Mouse (Mus musculus): ENCODE measurements around the gene Them7. TPM values are rescaled to one million over a fixed set of nuclear protein-coding genes. Genes with fewer than 3 reads are reported as not detected.

The Them7 gene
- total and polyA plus RNA-seq, 2 experiments: 21.8 to 45.9 TPM

- TF ChIP-seq POLR2A (IDR thresholded peaks at IDR 0.05; ENCODE audit: extremely low read depth, insufficient read depth, low read length): no peak
- TF ChIP-seq CTCF (IDR thresholded peaks at IDR 0.05; ENCODE audit: low read depth, low read length): peak; percentile 63
- DNase-seq (ENCODE audit: extremely low read depth, low read depth, low spot score): peak; percentile 9
- Histone ChIP-seq H3K27me3 (ENCODE audit: control insufficient read depth, insufficient read depth, low read length) (no peaks in the 10 kb centered on the region), H3K27ac (replicated peaks; ENCODE audit: insufficient read depth, low read depth, low read length) (no peak overlapping the region), H3K79me2 (ENCODE audit: control insufficient read depth, insufficient read depth, low read length) (no peaks in the 10 kb centered on the region), H3K4me3 (ENCODE audit: insufficient read depth, low read depth, low read length) (no peak overlapping the region), H3K36me3 (ENCODE audit: control insufficient read depth, insufficient read depth, low read length) (peaks cover 3% of the 10 kb centered on the region; the same call in 1 of the 2 replicates), H3K9ac (ENCODE audit: low read depth, low read length) (no peak overlapping the region), H3K4me1 (ENCODE audit: control insufficient read depth, insufficient read depth, low read length) (no peaks in the 10 kb centered on the region)
- WGBS: 91% methylated on average over 1 of the region's 1 CpGs
Observed at GRCm38 (mm10) chr2:105298888-105299287, 74.8 kb downstream of the Them7 start.

DNA sequence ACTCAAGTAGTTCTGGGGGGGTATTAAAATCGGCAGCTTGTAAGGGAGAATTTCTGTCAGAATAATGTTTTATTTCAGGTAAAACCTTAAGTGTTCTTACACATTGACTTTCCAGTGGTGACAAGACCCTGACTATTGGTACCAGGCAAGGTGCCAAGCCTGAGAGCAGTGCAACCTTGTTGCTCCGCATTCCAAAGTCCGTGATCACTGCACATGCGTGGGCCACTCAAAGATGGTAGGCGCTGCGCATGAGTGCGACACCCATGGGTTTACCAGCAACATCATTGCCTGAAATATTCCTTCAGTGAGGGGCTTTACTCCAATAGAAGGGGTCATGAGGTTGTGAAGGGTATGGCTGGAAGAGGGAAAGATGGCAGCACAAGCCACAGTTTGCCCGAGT lies 77.0 kb downstream of the Them7 start:
- 96% methylated on average over 8 of the region's 8 CpGs for WGBS

DNA sequence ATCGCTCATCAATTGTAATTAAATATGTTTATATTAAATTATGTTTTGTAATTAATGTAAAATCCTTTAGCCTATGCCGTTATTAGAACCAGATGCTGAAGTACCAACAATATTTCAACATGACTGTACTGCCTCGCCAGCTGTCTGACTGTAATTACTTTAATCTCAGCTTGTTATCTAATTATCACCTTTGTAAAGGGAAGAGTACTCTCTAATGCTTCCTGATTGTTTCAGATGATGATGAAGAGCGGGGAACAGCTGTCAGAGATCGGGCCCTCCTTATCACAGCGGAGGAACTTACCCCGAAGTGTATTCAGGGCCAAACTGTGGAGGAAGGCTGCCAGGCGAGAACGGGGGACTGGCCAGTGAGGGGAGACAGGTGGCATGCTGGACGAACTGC lies 77.4 kb downstream of the Them7 start:
- no peak for TF ChIP-seq CTCF (IDR thresholded peaks at IDR 0.05; ENCODE audit: low read depth, low read length)
- TF ChIP-seq POLR2A (IDR thresholded peaks at IDR 0.05; ENCODE audit: extremely low read depth, insufficient read depth, low read length): no peak

More for the DNA sequence above, 77.0 kb downstream of the Them7 start:
- H3K4me3 ChIP-seq (ENCODE audit: insufficient read depth, low read depth, low read length): no peak overlapping the region
- no peak for TF ChIP-seq POLR2A (IDR thresholded peaks at IDR 0.05; ENCODE audit: extremely low read depth, insufficient read depth, low read length)
- TF ChIP-seq CTCF (IDR thresholded peaks at IDR 0.05; ENCODE audit: low read depth, low read length): no peak
- no peaks in the 10 kb centered on the region for H3K79me2 ChIP-seq (ENCODE audit: control insufficient read depth, insufficient read depth, low read length)
- peaks cover 3% of the 10 kb centered on the region; the same call in 1 of the 2 replicates for H3K36me3 ChIP-seq (ENCODE audit: control insufficient read depth, insufficient read depth, low read length)
- H3K4me1 ChIP-seq (ENCODE audit: control insufficient read depth, insufficient read depth, low read length): no peaks in the 10 kb centered on the region
- DNase-seq (ENCODE audit: extremely low read depth, low read depth, low spot score): no peak
- no peak overlapping the region for H3K9ac ChIP-seq (ENCODE audit: low read depth, low read length)
- H3K27me3 ChIP-seq (ENCODE audit: control insufficient read depth, insufficient read depth, low read length): no peaks in the 10 kb centered on the region
- no peak overlapping the region for H3K27ac ChIP-seq (replicated peaks; ENCODE audit: insufficient read depth, low read depth, low read length)

DNA sequence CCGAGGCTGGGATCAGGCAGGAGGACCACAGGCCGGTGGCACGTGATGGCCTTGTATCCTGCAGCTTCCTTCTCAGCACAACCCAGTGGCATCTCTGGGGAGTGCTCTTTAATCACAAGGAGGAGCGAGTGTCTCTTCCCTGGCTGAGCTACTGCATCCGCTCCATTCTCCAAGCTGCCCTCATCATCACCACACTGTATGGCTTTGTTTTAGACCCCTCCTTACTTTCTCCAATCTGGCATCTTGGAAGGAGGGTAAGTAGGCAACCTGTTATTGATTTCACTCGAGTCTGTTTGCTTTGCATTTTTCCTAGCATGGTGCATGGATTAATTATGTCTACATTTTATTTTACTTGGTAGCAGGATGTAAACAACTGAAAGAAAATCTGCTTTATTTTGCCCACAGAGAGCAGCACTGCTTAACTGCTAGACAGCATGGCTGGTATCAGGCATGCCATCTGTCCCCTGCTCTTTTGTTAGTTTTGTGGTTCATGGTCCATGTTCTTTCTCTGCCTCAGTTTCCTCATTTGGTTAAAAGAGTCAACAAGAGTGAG lies 79.9 kb downstream of the Them7 start:
- no peak for TF ChIP-seq CTCF (IDR thresholded peaks at IDR 0.05; ENCODE audit: low read depth, low read length)
- no peak for TF ChIP-seq POLR2A (IDR thresholded peaks at IDR 0.05; ENCODE audit: extremely low read depth, insufficient read depth, low read length)
- no peaks in the 10 kb centered on the region for H3K79me2 ChIP-seq (ENCODE audit: control insufficient read depth, insufficient read depth, low read length)
- H3K36me3 ChIP-seq (ENCODE audit: control insufficient read depth, insufficient read depth, low read length): no peaks in the 10 kb centered on the region; the same call in 1 of the 2 replicates
- H3K4me1 ChIP-seq (ENCODE audit: control insufficient read depth, insufficient read depth, low read length): no peaks in the 10 kb centered on the region
- no peak overlapping the region for H3K4me3 ChIP-seq (ENCODE audit: insufficient read depth, low read depth, low read length)
- no peak for DNase-seq (ENCODE audit: extremely low read depth, low read depth, low spot score)
- H3K9ac ChIP-seq (ENCODE audit: low read depth, low read length): no peak overlapping the region
- H3K27ac ChIP-seq (replicated peaks; ENCODE audit: insufficient read depth, low read depth, low read length): no peak overlapping the region
- H3K27me3 ChIP-seq (ENCODE audit: control insufficient read depth, insufficient read depth, low read length): no peaks in the 10 kb centered on the region
- 66% methylated on average over 6 of the region's 6 CpGs for WGBS

More for the DNA sequence above, 77.4 kb downstream of the Them7 start:
- Histone ChIP-seq H3K9ac (ENCODE audit: low read depth, low read length) (no peak overlapping the region), H3K79me2 (ENCODE audit: control insufficient read depth, insufficient read depth, low read length) (no peaks in the 10 kb centered on the region), H3K27ac (replicated peaks; ENCODE audit: insufficient read depth, low read depth, low read length) (no peak overlapping the region), H3K4me1 (ENCODE audit: control insufficient read depth, insufficient read depth, low read length) (no peaks in the 10 kb centered on the region), H3K36me3 (ENCODE audit: control insufficient read depth, insufficient read depth, low read length) (peaks cover 3% of the 10 kb centered on the region; the same call in 1 of the 2 replicates), H3K4me3 (ENCODE audit: insufficient read depth, low read depth, low read length) (no peak overlapping the region), H3K27me3 (ENCODE audit: control insufficient read depth, insufficient read depth, low read length) (no peaks in the 10 kb centered on the region)
- no peak for DNase-seq (ENCODE audit: extremely low read depth, low read depth, low spot score)
- 71% methylated on average over 10 of the region's 10 CpGs for WGBS

GRCm38 (mm10) chr2:105305876-105306275 lies 81.8 kb downstream of the Them7 start:
- H3K4me3 ChIP-seq (ENCODE audit: insufficient read depth, low read depth, low read length): no peak overlapping the region
- no peak overlapping the region for H3K27ac ChIP-seq (replicated peaks; ENCODE audit: insufficient read depth, low read depth, low read length)
- H3K79me2 ChIP-seq (ENCODE audit: control insufficient read depth, insufficient read depth, low read length): no peaks in the 10 kb centered on the region
- TF ChIP-seq CTCF (IDR thresholded peaks at IDR 0.05; ENCODE audit: low read depth, low read length): no peak
- TF ChIP-seq POLR2A (IDR thresholded peaks at IDR 0.05; ENCODE audit: extremely low read depth, insufficient read depth, low read length): no peak
- no peaks in the 10 kb centered on the region for H3K27me3 ChIP-seq (ENCODE audit: control insufficient read depth, insufficient read depth, low read length)
- no peaks in the 10 kb centered on the region for H3K4me1 ChIP-seq (ENCODE audit: control insufficient read depth, insufficient read depth, low read length)
- H3K9ac ChIP-seq (ENCODE audit: low read depth, low read length): no peak overlapping the region
- no peak for DNase-seq (ENCODE audit: extremely low read depth, low read depth, low spot score)
- 79% methylated on average over 6 of the region's 6 CpGs for WGBS
- H3K36me3 ChIP-seq (ENCODE audit: control insufficient read depth, insufficient read depth, low read length): no peaks in the 10 kb centered on the region; the same call in 1 of the 2 replicates

GRCm38 (mm10) chr2:105311414-105311813 lies 87.3 kb downstream of the Them7 start:
- Histone ChIP-seq H3K4me3 (ENCODE audit: insufficient read depth, low read depth, low read length) (no peak overlapping the region), H3K4me1 (ENCODE audit: control insufficient read depth, insufficient read depth, low read length) (no peaks in the 10 kb centered on the region), H3K79me2 (ENCODE audit: control insufficient read depth, insufficient read depth, low read length) (no peaks in the 10 kb centered on the region), H3K36me3 (ENCODE audit: control insufficient read depth, insufficient read depth, low read length) (no peaks in the 10 kb centered on the region), H3K27ac (replicated peaks; ENCODE audit: insufficient read depth, low read depth, low read length) (no peak overlapping the region), H3K27me3 (ENCODE audit: control insufficient read depth, insufficient read depth, low read length) (no peaks in the 10 kb centered on the region), H3K9ac (ENCODE audit: low read depth, low read length) (no peak overlapping the region)
- TF ChIP-seq CTCF (IDR thresholded peaks at IDR 0.05; ENCODE audit: low read depth, low read length) (peak; percentile 41), POLR2A (IDR thresholded peaks at IDR 0.05; ENCODE audit: extremely low read depth, insufficient read depth, low read length) (no peak)
- no peak for DNase-seq (ENCODE audit: extremely low read depth, low read depth, low spot score)
- 32% methylated on average over 13 of the region's 13 CpGs for WGBS

All from liver, adult 2 months (tissue).